Mouse (Mus musculus) lung, adult 18-20 months (tissue): ENCODE results near the gene Nxpe2.

Source experiments
- DNase-seq, 2 experiments: peaks; one replicate each; pipeline ENCODE4 v3.0.0; 2022; ENCODE audit warnings: mixed read lengths in 2 of 2

Gene Nxpe2

DNA sequence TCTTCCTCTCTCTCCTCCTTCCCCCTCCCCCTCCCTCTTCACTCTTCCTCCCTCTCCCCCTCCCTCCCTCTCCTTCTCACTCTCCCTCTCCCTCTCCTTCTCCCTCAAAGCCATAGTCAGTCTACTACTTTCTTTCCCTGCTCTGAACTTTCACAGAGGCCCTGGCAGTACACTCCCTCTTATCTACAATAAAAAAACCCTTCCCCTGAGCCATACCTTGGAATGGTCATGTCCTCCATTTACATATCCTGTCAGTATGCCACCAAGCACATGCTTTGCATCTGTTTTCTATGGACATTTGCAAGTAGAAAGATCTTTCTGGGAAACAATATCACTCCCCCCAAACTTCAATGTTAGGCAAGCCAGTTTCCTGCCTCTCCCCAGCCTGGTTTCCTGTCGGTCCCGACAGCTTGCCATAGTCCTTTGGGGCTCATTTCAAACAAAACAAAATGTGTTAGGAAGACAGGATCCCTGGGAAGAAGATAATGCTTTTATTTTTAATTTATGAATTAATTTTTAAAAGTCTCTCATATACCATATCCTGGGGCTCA lies at the start of gene Nxpe2:
Gene Nxpe2, minus strand, starts transcription at position 307 of the 551 bp plus-strand sequence.
- peak in 1 of 2 experiments; percentile 12 for DNase-seq

- no peak for DNase-seq
These were observed 36.7 kb upstream of the Nxpe2 start for GRCm38 (mm10) chr9:48389983-48390382.

GRCm38 (mm10) chr9:48388451-48388850 lies 35.2 kb upstream of the Nxpe2 start:
- DNase-seq, result no peak

DNA sequence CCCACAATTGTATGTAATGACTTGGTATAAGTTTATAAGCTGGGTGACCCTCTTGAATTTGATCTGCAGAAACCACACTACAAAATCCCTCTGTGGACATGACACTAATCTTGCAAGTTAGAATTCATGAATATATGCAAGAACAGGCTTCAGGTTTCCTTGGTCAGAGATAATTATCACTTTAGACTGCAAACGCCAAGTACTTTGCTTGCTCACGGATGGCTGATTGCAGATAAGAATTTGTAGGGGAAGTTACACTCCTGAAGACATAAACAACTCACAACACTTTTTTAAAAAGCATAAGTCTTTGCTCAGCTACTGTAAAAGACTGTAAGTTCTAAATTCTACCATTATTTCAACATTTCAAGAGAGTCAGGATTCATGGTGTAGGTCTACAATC lies 21.1 kb upstream of the Nxpe2 start:
- DNase-seq, result no peak

GRCm38 (mm10) chr9:48373232-48373878 lies 20.1 kb upstream of the Nxpe2 start:
- DNase-seq, result no peak

- DNase-seq, result no peak
These were observed 9.5 kb upstream of the Nxpe2 start for GRCm38 (mm10) chr9:48362743-48363142.

GRCm38 (mm10) chr9:48361815-48362631 lies 8.8 kb upstream of the Nxpe2 start:
- DNase-seq, result no peak

DNA sequence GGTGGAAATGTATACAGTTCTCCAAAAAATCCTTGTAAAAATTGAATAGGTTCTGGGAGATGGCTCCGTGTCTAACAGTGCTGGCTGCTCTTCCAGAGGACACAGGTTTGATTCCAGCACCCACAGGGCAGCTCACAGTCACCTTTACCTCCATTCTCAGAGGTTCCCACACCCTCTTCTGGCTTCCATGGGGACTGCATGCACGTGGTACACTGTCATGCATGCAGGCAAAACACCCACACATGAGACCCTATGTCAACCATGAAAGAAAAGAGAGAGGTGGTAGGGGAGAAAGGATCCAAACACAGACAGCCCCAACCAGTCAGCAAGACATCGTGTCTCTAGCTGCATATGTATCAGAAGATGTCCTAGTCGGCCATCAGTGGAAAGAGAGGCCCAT lies 7.6 kb upstream of the Nxpe2 start:
- DNase-seq, result no peak

DNA sequence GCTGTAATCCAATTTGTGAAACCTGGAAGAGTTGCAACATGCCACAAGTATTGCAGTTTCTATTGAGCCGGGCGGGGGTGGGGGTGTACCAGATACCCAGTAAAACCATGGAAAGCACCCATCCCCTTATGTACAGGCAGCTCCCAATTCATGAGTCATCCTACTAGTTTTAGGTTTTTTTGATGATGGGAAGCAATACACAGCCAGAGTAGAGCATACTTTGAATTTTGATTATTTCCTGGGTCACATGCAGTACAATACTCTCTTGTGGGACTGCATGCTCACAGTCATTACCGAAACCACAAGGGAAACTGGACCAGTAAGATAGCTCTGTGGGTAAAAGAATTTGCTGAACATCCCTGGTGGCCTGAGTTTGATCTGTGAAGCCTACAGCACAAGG lies 3.8 kb upstream of the Nxpe2 start:
- no peak for DNase-seq

DNA sequence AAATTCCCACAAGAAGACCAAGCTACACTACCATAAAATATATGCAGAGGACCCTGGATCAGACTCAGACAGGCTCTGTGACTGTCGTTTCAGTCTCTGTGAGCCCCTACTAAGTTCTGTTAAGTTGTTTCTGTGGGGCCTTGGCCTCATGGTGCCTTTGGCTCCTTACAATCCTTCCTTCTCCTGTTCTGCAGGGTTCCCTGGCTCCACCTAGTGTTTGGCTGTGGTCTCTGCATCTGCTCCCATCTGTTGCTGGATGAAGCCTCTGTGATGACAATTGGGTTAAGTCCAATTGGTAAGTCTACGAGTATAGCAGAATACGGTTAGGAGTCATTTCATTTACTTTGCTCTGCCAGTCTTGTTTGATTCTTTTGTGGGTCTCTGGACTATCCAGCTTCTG lies 1.5 kb upstream of the Nxpe2 start:
- peak; percentile 72 to 78 for DNase-seq

GRCm38 (mm10) chr9:48354122-48354521 lies 868 bp upstream of the Nxpe2 start:
- DNase-seq, result no peak

DNA sequence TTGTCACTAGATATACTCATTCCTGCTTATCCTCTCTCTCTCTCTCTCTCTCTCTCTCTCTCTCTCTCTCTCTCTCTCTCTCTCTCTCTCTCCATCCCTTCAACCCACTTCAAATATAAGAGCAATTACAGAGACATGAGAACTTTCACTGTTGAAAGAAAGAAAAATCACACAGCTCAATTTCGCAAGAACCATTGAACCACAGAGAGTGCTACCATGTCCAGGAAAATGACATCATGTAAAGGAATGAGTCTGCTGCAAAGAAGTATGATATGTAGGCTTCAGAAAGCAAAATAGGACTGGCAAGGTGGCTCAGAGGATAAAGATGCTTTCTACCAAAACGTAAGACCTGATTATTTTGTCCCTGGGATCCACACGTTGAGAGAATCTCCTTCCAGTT lies 7.4 kb downstream of the Nxpe2 start:
- no peak for DNase-seq

- DNase-seq, result no peak
These were observed 7.8 kb downstream of the Nxpe2 start for GRCm38 (mm10) chr9:48345456-48345855.

DNA sequence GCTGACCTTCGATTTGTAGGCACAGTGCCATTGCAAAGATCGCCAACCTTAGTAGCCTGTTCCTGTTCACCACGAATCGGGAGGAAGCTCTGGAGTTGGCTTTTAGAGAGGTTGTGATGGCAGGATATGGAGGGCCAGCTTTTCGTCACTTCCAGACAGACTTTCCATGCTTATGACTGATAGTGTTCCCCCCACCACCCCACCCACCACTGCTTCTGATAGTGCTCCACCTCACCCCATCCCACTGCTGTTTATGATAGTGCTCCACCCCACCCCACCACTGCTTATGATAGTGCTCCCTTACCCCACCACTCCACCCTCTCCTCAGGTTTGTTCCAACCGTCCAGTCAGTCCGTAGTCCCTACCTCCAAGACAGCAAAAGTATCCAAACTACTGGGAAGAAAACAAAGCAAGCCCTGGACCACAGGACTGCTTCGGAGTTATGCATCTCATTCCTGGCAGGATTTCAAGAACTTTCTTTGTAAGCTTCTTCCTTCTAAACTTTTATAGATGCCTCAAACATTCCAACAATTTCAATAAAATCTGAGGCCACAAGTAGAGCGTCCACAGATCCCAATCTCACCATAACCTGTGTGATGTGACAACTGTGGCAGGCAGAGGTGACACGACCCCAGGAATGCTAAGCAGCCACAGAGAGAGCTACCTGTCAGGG lies 12.4 kb downstream of the Nxpe2 start:
- no peak for DNase-seq

DNA sequence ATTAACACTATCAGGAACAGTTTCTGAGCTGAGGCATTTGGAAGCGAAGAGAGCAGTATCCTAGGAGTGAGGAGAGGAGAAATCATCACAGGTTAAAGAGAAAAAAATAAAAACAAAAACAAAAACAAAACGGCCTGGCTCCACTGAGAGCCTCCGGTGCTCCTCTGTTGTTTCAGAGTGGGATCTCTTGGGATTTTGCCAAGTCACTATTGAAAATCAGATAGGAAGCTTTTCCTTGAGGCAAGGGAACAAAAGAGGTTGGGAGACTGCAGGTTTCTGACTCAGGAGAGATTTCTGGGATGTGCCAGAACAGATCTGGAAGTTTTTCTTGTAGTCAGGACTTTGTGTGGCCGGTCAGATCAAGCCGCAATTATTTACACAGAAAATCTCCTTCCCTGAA lies 13.7 kb downstream of the Nxpe2 start:
- no peak for DNase-seq

- DNase-seq, result no peak
These were observed 14.3 kb downstream of the Nxpe2 start for GRCm38 (mm10) chr9:48338783-48339455.

DNA sequence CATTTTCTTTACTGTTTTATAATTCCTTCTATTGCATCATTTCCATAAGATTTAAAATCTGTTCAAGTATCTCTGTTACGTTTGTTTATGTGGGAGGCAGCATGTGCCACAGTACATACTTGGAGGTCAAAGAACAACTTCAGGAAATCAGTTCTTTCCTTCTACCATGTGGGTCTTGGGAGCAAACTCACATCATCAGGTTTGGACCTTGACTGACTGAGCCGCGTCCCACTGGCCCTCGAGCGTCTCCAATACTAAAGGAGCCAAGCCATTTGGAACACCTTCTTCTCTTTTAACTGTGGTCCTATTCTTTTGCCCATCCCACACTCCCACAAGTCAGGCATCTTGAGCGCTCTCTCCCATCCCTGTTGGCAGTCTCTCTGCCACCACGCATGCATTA lies 23.7 kb downstream of the Nxpe2 start:
- no peak for DNase-seq

DNA sequence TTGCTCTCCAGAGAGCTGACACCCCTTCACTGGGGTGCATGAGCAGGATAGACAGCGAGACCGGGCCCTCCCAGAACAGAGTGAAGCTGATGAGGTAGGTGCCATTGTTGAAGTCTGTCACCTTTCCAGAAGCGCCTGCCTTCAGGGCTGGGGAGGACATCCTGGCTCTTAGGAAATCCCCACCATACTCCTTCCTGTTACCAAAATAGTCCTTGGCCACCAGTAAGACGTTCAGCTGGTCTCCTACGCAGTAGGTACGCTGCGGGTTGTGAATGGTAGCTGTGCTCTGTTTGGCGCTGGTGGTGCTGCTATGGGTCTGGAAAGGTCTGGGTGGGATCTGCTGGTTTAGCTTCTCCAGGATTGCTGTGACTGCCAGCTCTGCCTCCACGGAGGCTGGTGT lies 26.9 kb downstream of the Nxpe2 start:
- DNase-seq, result peak in 1 of 2 experiments; percentile 4

GRCm38 (mm10) chr9:48315825-48316224 lies 37.4 kb downstream of the Nxpe2 start:
- DNase-seq, result no peak

DNA sequence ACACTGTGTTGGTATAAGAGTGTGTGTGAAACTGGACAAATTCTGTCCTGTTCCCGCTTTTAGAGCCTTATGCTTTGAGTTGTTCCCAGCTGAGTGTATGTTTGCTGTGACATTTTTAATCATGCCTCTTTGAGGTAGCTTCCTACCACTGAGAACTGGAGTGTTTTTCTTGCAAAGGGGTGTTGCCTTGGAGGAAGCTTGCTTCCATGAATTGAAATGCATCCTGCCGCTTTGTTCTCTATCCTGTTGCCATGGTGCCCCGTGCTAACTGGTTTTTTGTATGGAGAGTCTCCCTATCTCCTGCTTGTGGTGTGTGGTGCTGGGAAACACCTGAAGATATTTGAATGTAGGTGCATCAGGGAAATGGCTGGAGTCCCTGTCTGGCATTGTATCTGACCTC lies 39.1 kb downstream of the Nxpe2 start:
- DNase-seq, result peak; percentile 21 to 52

DNA sequence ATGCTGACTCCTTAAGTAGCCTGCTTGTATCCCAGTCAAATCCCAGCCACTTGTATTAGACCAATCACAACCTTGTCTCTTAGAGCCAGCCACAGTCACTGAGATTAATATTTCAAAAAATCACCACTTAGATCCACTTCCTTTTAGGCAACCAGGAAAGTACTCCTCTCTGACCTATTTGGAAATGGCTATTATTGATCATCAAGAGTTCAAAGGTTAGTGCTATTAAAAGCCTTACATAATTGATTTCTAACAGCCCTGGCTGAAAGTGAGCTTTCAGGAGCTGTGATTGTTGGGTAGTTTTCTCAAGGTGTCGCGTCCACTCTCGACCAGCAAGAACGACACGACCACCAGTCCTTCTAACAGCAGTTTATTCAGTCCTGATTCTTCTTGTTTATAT lies 42.0 kb downstream of the Nxpe2 start:
- no peak for DNase-seq

- DNase-seq, result peak; percentile 27 to 31
These were observed 49.7 kb downstream of the Nxpe2 start for GRCm38 (mm10) chr9:48303564-48303963.

DNA sequence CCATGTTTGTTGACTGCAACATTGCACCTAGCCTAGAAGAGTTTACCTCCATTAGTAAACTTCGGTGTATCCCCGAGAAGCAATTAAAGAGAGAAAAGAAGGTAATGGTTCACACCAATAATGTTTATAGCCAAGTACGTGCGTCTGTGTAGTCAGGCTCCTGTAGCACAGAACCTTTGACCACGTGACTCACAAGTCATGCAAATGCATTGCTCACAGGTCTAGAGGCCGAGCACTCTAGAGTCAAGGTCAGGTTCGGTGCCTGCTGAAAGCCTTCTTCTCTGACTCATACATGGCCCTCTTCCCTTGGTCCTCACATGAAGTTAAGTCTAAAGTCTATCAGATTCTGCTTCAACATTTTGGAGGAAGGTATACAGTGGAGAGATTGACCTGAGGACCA lies 54.3 kb downstream of the Nxpe2 start:
- DNase-seq, result no peak
